Mouse (Mus musculus): ENCODE results near the gene Ift22. TPM values are rescaled to one million over a fixed set of nuclear protein-coding genes. Genes with fewer than 3 reads are reported as not detected.

The Ift22 gene
- polyA plus RNA-seq, 1 experiment = 19.6 TPM

GRCm38 (mm10) chr5:136933930-136934329, 26.0 kb downstream of the Ift22 start:
- TF ChIP-seq TCF3 (IDR thresholded peaks at IDR 0.05; ENCODE audit: insufficient read length, low read depth) (no peak), POLR2AphosphoS2 (IDR thresholded peaks at IDR 0.05; ENCODE audit: insufficient read length, low read depth) (no peak), USF1 (IDR thresholded peaks at IDR 0.05; ENCODE audit: low read depth) (no peak), REST (IDR thresholded peaks at IDR 0.05; ENCODE audit: insufficient read depth, insufficient read length) (no peak), MYOG (IDR thresholded peaks at IDR 0.05; ENCODE audit: control insufficient read depth in 1 of 3, insufficient read depth in 1 of 3, insufficient read length in 2 of 3, low read depth in 2 of 3) (no peak), TCF12 (IDR thresholded peaks at IDR 0.05; ENCODE audit: insufficient read depth, poor library complexity, severe bottlenecking) (no peak), E2F4 (IDR thresholded peaks at IDR 0.05; ENCODE audit: insufficient read depth) (no peak), POLR2A (IDR thresholded peaks at IDR 0.05; ENCODE audit: insufficient read length, low read depth) (no peak), MYOD1 (IDR thresholded peaks at IDR 0.05; ENCODE audit: control insufficient read depth in 1 of 3, insufficient read length in 2 of 3, low read depth in 2 of 3) (no peak), CEBPB (IDR thresholded peaks at IDR 0.05; ENCODE audit: insufficient read depth, poor library complexity, severe bottlenecking) (no peak), SRF (IDR thresholded peaks at IDR 0.05; ENCODE audit: control insufficient read depth, insufficient read length, low read depth) (no peak), MAX (IDR thresholded peaks at IDR 0.05; ENCODE audit: low read depth) (no peak)
- Histone ChIP-seq H3ac (ENCODE audit: control insufficient read depth, insufficient read length) (no peak overlapping the region), H3K79me2 (ENCODE audit: control insufficient read depth, insufficient read depth) (no peaks in the 10 kb centered on the region), H3K4me3 (no peak overlapping the region), H3K27me3 (ENCODE audit: control insufficient read depth, insufficient read depth, insufficient read length) (no peaks in the 10 kb centered on the region), H3K4me2 (ENCODE audit: low read depth) (no peak overlapping the region), H3K36me3 (ENCODE audit: control insufficient read depth, insufficient read depth) (no peaks in the 10 kb centered on the region)

- TF ChIP-seq POLR2AphosphoS2 (IDR thresholded peaks at IDR 0.05; ENCODE audit: insufficient read length, low read depth) (no peak), TCF12 (IDR thresholded peaks at IDR 0.05; ENCODE audit: insufficient read depth, poor library complexity, severe bottlenecking) (no peak), SRF (IDR thresholded peaks at IDR 0.05; ENCODE audit: control insufficient read depth, insufficient read length, low read depth) (no peak), MYOG (IDR thresholded peaks at IDR 0.05; ENCODE audit: control insufficient read depth in 1 of 3, insufficient read depth in 1 of 3, insufficient read length in 2 of 3, low read depth in 2 of 3) (no peak), MYOD1 (IDR thresholded peaks at IDR 0.05; ENCODE audit: control insufficient read depth in 1 of 3, insufficient read length in 2 of 3, low read depth in 2 of 3) (no peak), E2F4 (IDR thresholded peaks at IDR 0.05; ENCODE audit: insufficient read depth) (no peak), TCF3 (IDR thresholded peaks at IDR 0.05; ENCODE audit: insufficient read length, low read depth) (no peak), USF1 (IDR thresholded peaks at IDR 0.05; ENCODE audit: low read depth) (no peak), CEBPB (IDR thresholded peaks at IDR 0.05; ENCODE audit: insufficient read depth, poor library complexity, severe bottlenecking) (no peak)
- H3K36me3 ChIP-seq (ENCODE audit: control insufficient read depth, insufficient read depth) = no peaks in the 10 kb centered on the region
- H3K4me3 ChIP-seq = no peak overlapping the region
- no peak overlapping the region for H3K4me2 ChIP-seq (ENCODE audit: low read depth)
- no peaks in the 10 kb centered on the region for H3K79me2 ChIP-seq (ENCODE audit: control insufficient read depth, insufficient read depth)
- no peak overlapping the region for H3ac ChIP-seq (ENCODE audit: control insufficient read depth, insufficient read length)
- H3K27me3 ChIP-seq (ENCODE audit: control insufficient read depth, insufficient read depth, insufficient read length) = no peaks in the 10 kb centered on the region
Measured at GRCm38 (mm10) chr5:136935905-136936695, 28.1 kb downstream of the Ift22 start.

- H3K27me3 ChIP-seq (ENCODE audit: control insufficient read depth, insufficient read depth, insufficient read length) = no peaks in the 10 kb centered on the region
- TF ChIP-seq POLR2AphosphoS2 (IDR thresholded peaks at IDR 0.05; ENCODE audit: insufficient read length, low read depth) (no peak), E2F4 (IDR thresholded peaks at IDR 0.05; ENCODE audit: insufficient read depth) (no peak), TCF3 (IDR thresholded peaks at IDR 0.05; ENCODE audit: insufficient read length, low read depth) (no peak), MAX (IDR thresholded peaks at IDR 0.05; ENCODE audit: low read depth) (no peak), POLR2A (IDR thresholded peaks at IDR 0.05; ENCODE audit: insufficient read length, low read depth) (no peak), CEBPB (IDR thresholded peaks at IDR 0.05; ENCODE audit: insufficient read depth, poor library complexity, severe bottlenecking) (no peak), TCF12 (IDR thresholded peaks at IDR 0.05; ENCODE audit: insufficient read depth, poor library complexity, severe bottlenecking) (no peak), USF1 (IDR thresholded peaks at IDR 0.05; ENCODE audit: low read depth) (no peak), MYOG (IDR thresholded peaks at IDR 0.05; ENCODE audit: control insufficient read depth in 1 of 3, insufficient read depth in 1 of 3, insufficient read length in 2 of 3, low read depth in 2 of 3) (no peak), REST (IDR thresholded peaks at IDR 0.05; ENCODE audit: insufficient read depth, insufficient read length) (no peak), SRF (IDR thresholded peaks at IDR 0.05; ENCODE audit: control insufficient read depth, insufficient read length, low read depth) (no peak), MYOD1 (IDR thresholded peaks at IDR 0.05; ENCODE audit: control insufficient read depth in 1 of 3, insufficient read length in 2 of 3, low read depth in 2 of 3) (no peak)
- no peak overlapping the region for H3K4me3 ChIP-seq
- no peak overlapping the region for H3K4me2 ChIP-seq (ENCODE audit: low read depth)
- no peaks in the 10 kb centered on the region for H3K79me2 ChIP-seq (ENCODE audit: control insufficient read depth, insufficient read depth)
- H3K36me3 ChIP-seq (ENCODE audit: control insufficient read depth, insufficient read depth) = no peaks in the 10 kb centered on the region
- H3ac ChIP-seq (ENCODE audit: control insufficient read depth, insufficient read length) = no peak overlapping the region
Measured at GRCm38 (mm10) chr5:136936750-136937149, 28.8 kb downstream of the Ift22 start.

GRCm38 (mm10) chr5:136937621-136938020, 29.7 kb downstream of the Ift22 start:
- Histone ChIP-seq H3K36me3 (ENCODE audit: control insufficient read depth, insufficient read depth) (no peaks in the 10 kb centered on the region), H3K4me2 (ENCODE audit: low read depth) (no peak overlapping the region), H3K27me3 (ENCODE audit: control insufficient read depth, insufficient read depth, insufficient read length) (no peaks in the 10 kb centered on the region), H3K79me2 (ENCODE audit: control insufficient read depth, insufficient read depth) (no peaks in the 10 kb centered on the region), H3ac (ENCODE audit: control insufficient read depth, insufficient read length) (no peak overlapping the region), H3K4me3 (no peak overlapping the region)
- TF ChIP-seq CEBPB (IDR thresholded peaks at IDR 0.05; ENCODE audit: insufficient read depth, poor library complexity, severe bottlenecking) (no peak), MYOD1 (IDR thresholded peaks at IDR 0.05; ENCODE audit: control insufficient read depth in 1 of 3, insufficient read length in 2 of 3, low read depth in 2 of 3) (no peak), MAX (IDR thresholded peaks at IDR 0.05; ENCODE audit: low read depth) (no peak), REST (IDR thresholded peaks at IDR 0.05; ENCODE audit: insufficient read depth, insufficient read length) (no peak), POLR2A (IDR thresholded peaks at IDR 0.05; ENCODE audit: insufficient read length, low read depth) (no peak), TCF12 (IDR thresholded peaks at IDR 0.05; ENCODE audit: insufficient read depth, poor library complexity, severe bottlenecking) (no peak)
